Mouse (Mus musculus): ENCODE data around the gene Brms1.

Gene Brms1

DNA sequence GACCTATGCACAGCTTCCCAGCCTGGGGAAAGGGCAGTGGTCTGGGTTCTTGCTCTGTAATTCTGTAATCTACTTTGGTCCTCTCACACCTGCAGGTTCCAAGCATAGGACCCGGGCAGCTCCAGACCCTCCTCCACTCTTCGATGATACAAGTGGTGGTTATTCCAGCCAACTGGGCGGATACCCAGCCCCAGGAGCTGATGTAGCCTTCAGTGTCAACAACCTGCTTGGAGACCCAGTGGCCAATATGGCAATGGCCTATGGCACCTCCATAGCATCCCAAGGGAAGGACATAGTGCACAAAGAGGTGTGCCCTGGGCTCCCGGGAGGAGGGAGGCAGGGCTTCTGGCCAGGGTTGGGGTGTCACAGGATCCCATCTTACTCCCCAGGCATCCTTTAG, 48.2 kb downstream of the Brms1 start:
- no peak for DNase-seq (ENCODE audit: low read depth, low spot score)

- DNase-seq (ENCODE audit: low read depth, low spot score), result no peak
Measured at GRCm38 (mm10) chr19:5092083-5092482, 50.9 kb downstream of the Brms1 start.

- DNase-seq (ENCODE audit: low read depth, low spot score), result no peak
Measured at GRCm38 (mm10) chr19:5093481-5094242, 52.5 kb downstream of the Brms1 start.

DNA sequence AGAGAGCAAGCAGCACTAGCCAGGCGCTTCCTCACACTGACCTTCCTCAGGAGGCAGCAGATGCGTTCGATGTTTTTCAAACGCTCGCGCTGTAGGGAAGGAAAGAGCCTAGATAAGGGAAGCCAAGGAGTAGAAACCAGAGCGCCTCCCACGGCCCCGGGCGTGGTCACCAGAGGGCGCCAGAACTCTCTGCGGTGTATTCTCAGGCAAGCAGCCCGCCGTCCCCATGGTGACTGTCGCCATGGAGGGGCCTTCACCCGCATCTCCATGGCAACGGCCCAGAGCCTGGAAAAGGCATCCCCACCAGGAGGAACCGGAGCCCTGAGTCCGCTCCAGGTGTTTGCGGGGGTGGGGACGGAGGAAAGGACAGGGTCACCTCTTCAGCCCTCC, 53.1 kb downstream of the Brms1 start:
- peak; percentile 89 for DNase-seq (ENCODE audit: low read depth, low spot score)

DNA sequence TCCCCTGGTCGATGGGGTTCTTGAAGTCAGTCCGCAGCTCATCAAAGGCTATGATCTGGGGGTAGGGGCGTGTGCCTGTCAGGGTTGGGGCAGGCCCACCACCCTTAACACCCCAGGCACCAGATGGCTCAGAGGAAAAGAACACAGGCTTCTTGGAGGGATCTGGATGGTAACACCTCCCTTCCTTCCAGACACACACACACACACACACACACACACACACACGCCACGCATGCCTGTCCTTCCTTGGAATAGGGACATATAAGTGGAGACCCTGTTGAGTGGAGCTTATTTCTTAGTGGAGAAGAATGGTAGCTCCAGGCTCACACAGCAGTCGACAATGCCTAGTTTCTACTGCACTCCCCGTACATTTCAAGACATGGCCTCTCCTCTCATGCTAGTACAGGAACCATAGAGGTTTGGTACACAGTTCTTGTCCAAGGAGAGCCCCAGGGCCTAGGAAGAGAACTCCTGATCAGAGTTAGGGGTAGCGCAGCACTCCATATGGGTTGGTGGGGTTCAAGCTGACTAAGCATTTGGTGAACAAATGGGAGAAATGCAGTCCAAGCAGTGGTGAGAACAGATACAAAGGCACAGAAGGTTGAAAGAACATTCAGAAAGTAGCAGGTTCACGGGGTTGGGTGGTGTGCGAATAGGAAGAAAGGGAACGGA, 53.7 kb downstream of the Brms1 start:
- DNase-seq (ENCODE audit: low read depth, low spot score), result no peak

- DNase-seq (ENCODE audit: low read depth, low spot score), result no peak
Measured at GRCm38 (mm10) chr19:5095887-5096474, 54.8 kb downstream of the Brms1 start.

DNA sequence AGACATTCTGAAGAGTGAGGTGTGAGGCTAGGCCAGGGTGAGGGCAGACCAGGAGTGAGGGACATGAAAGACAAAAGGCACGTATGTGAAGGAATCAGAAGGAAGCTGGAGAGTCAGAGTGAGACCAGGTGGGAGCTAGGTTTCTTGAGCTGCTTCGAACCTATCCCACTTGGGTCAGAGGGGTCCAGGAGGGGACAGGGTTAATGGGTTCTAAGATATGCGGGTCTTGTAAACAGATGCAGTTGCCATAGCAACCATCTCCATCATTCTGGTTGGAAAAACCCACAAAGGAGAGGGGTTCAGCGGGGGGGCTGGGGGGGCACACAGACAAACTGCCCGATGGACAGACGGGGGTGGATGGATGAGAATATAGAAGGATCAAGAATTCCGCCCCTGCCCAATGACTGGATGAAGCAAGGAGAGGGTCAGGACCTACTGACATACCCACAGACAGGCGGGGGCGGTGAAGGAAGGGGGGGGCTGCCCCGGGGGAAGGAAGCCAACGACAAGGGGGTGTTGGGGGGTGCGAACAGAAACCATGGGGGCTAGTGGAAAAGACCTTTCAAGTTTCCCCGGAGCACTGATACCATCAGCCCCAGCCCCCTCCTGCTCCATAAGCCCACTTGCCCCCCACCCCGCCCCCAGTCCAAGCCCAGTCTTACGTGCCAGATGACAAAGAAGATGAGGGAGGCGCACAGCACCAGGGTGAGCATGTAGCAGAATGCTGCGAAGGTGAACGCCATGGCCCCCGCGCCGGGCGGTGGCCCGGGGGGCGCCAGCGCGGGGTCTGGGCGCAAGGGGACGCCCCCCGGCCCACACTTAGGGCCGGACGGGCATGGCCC, 56.6 kb downstream of the Brms1 start:
- DNase-seq (ENCODE audit: low read depth, low spot score), result no peak

DNA sequence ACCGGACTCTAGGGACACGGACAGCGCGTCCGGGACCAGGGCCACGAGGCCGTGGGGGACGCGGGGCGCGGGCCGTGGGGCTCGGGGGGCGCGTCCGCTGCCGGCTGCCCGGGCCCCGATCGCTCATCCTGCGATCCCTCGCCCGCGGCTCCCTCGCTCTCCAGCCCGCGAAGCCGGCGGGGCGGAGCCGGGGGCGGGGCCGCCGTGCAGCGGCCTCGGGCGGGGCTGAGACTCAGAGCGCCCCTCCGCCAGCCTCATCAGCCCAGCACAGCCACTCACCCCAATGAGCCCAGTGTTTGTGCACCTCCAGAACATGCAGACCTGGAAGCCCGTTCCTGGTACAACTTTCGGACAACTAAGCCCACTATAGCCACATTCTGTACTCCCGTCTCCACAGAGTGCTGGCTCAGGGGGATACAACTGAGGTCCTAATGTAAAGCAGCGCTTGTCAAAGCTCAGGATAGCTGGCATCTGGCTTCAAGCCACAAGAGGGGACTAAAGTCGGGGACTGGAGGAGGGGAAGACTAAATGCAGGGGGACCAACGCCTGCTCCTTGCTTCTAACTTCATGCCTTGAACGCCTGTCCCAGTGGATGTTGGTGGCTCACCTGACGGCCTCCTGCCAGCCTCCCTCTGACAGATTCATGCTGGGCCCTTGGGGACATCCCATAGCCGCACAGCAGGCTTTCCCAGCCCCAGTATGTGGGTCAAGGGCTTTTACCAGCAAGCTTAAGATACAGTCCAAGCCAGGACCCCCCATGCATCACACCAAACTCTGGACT, 57.4 kb downstream of the Brms1 start, which contains the start of gene Cnih2:
Gene Cnih2, minus strand, starts transcription at position 159 of the 781 bp plus-strand sequence.
- no peak for DNase-seq (ENCODE audit: low read depth, low spot score)
